Mouse (Mus musculus) erythroblast, embryonic 14.5 days (primary cell): ENCODE measurements around the gene Vwa7.

Experiments used
- GATA1 ChIP-seq: IDR thresholded peaks from 2 replicates; pipeline ENCODE4 v1.6.1; 2012; ENCODE audit warnings: low read length, inconsistent platforms, mixed read lengths
- TAL1 ChIP-seq: IDR thresholded peaks from 3 replicates; pipeline ENCODE4 v1.6.1; 2012; ENCODE audit warnings: low read length, inconsistent platforms, mixed read lengths

DNA sequence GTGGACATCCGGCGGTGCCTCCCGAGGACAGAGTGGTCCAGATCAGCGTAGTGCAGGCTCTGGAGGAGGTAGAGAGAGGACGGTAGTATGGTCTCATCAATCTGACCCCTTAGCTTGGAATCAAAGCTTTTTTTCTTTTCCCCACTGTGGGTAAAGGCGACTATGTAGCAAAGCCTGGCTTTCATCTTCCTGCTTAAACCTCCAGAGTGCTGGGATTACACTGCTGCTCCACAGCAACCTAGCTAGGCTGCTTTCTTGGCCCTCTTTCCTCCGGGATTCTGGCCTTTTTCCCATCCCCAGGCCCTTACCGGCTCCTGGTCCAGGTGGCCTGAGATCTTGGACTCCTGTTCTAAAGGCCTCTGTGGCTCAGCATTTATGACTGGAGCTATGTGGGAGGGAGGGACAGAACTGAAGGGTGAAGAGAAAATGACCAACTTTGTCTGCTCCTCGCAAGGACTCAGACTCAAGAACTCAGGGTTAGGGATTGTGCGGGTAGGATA, 48.0 kb downstream of the Vwa7 start:
- TF ChIP-seq GATA1 (no peak), TAL1 (no peak)
